In the genomic region with DNA sequence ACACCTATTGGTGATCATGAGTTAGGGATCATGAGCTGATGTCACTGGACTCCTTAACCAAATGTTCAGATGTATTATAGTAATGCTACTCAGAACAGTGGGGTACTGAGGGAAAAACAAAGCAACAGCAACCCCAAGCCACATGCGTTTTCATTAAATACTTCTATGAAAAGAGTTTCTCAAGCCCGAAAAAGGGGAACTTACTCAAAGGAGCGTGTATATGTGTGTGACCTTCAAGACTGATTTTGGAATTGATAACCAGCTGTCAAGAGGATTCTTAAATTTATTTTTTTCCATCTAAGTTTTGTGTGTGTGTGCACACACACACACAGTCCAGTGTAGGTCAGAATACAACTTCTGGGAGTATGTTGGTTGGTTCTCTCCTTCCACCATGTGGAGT, we compare ENCODE assay signal across 26 mouse cellular contexts. TPM values are rescaled to one million over a fixed set of nuclear protein-coding genes. Genes with fewer than 3 reads are reported as not detected.
DNase-seq lines count a peak whose midpoint lies in the region; ATAC-seq and TF ChIP-seq lines count a peak whose summit lies in the region.
"Had no signal": no experiment of that assay in that cellular context is flagged by ENCODE, and none has a peak within 500 bp of the region (broad histone marks: within the 10 kb centered on the region; RNA-seq: fewer than 3 reads in every experiment).

No protein-coding gene starts in this region.

- no peaks in the 10 kb centered on the region for H3K9me3 ChIP-seq in MEL (replicated peaks; ENCODE audit: insufficient read depth, low read length)
- H3K9me3 ChIP-seq: G1E had no signal

- H3K27ac ChIP-seq in MEL (ENCODE audit: control insufficient read depth, low read depth, low read length): peak overlapping the region; percentile 59
- H3K27ac ChIP-seq in heart, adult 2 months: no peak overlapping the region

- intact Hi-C loops in heart, adult 2 months (cut with DNase I): no loop called here

- no peaks in the 10 kb centered on the region for H3K79me2 ChIP-seq in MEL (ENCODE audit: control insufficient read depth, insufficient read depth, low read length, poor library complexity)
- H3K79me2 ChIP-seq in heart, adult 2 months (replicated peaks; ENCODE audit: control insufficient read depth, insufficient read depth, low read length): no peaks in the 10 kb centered on the region

- H3K36me3 ChIP-seq in MEL (ENCODE audit: control insufficient read depth in 1 of 2, insufficient read depth in 2 of 2, low read length in 2 of 2): peaks cover 0 to 51% of the 10 kb centered on the region in 2 experiments; a peak in 2 of 4 replicates
- H3K36me3 ChIP-seq in heart, adult 2 months (ENCODE audit: control insufficient read depth, insufficient read depth, low read length): no peaks in the 10 kb centered on the region
- H3K36me3 ChIP-seq: G1E had no signal

- no peaks in the 10 kb centered on the region for H3K27me3 ChIP-seq in MEL (ENCODE audit: control insufficient read depth in 1 of 2, insufficient read depth in 2 of 2, low read length in 2 of 2)
- no peaks in the 10 kb centered on the region for H3K27me3 ChIP-seq in heart, adult 2 months (ENCODE audit: control insufficient read depth, insufficient read depth, low read length)
- H3K27me3 ChIP-seq: CH12.LX had no signal

- 77% methylated on average over 3 of the region's 3 CpGs for WGBS in heart, adult 2 months

- TF ChIP-seq POLR2A in MEL (IDR thresholded peaks at IDR 0.05; ENCODE audit: control insufficient read depth in 1 of 2, insufficient read depth in 1 of 2, low read depth in 1 of 2, low read length in 2 of 2, poor library complexity in 1 of 2): no peak
- no peak for TF ChIP-seq POLR2A in heart, adult 2 months (IDR thresholded peaks at IDR 0.05; ENCODE audit: insufficient read depth, low read depth, low read length)

- no peak for TF ChIP-seq CTCF in MEL (IDR thresholded peaks at IDR 0.05 in 2 of 3, conservative IDR thresholded peaks at IDR 0.05 in 1 of 3; ENCODE audit: control insufficient read depth in 1 of 3, insufficient read depth in 1 of 3, low read depth in 2 of 3, low read length in 3 of 3, poor library complexity in 1 of 3, severe bottlenecking in 1 of 3)
- no peak for TF ChIP-seq CTCF in heart, adult 2 months (IDR thresholded peaks at IDR 0.05)

- DNase-seq in 416B (ENCODE audit: low read depth) (peak; percentile 80), A20 (ENCODE audit: low read depth, low spot score) (peak; percentile 24), MEL (ENCODE audit: low read depth, low spot score) (peak; percentile 86)
- DNase-seq in layer of hippocampus, adult 9-10 months (ENCODE audit: low spot score): no peak
- DNase-seq in gastrocnemius, postnatal 10 days: no peak
- DNase-seq in layer of hippocampus, postnatal 25 days (ENCODE audit: extremely low spot score in 1 of 2, low spot score in 1 of 2): no peak
- DNase-seq in heart, adult 2 months: no peak
- DNase-seq: adrenal gland, adult 2 months; adrenal gland, adult 8-10 months; adrenal gland, postnatal 10 days; adrenal gland, postnatal 14 days; adrenal gland, postnatal 25 days; adrenal gland, postnatal 36 days; B cell, adult 2 months; cerebellum, adult 11 months; cerebellum, adult 11-12 months; cerebellum, adult 18-20 months; cerebellum, adult 2 months; cerebellum, adult 8-10 months had no signal

- TF ChIP-seq EP300 in MEL (IDR thresholded peaks at IDR 0.05; ENCODE audit: low read depth in 1 of 2, low read length in 2 of 2): peak; percentile 41 to 75; a peak in 3 of 4 replicates
- TF ChIP-seq EP300 in heart, adult 2 months (IDR thresholded peaks at IDR 0.05; ENCODE audit: insufficient read depth, low read depth, low read length): no peak

- no peak for TF ChIP-seq RAD21 in MEL (IDR thresholded peaks at IDR 0.05; ENCODE audit: low read depth, low read length)

- ATAC-seq in common myeloid progenitor, adult 5-6 weeks (replicated peaks; ENCODE audit: low read depth, poor library complexity, severe bottlenecking): 0 out of 2 replicates have a peak, but pooled peaks have one; percentile 45
- ATAC-seq: activated CD4-positive, CD25-positive, alpha-beta regulatory T cell, adult 4 months; CD4-positive, CD25-positive, alpha-beta regulatory T cell, adult 4 months; Patski had no signal

- peak overlapping the region in 1 of 2 experiments; percentile 9; a peak in 1 of 4 replicates for H3K4me3 ChIP-seq in MEL (ENCODE audit: control insufficient read depth in 1 of 2, insufficient read depth in 1 of 2, low read depth in 2 of 2, low read length in 2 of 2)
- no peak overlapping the region for H3K4me3 ChIP-seq in heart, adult 2 months

- H3K4me1 ChIP-seq in MEL (ENCODE audit: control insufficient read depth in 1 of 2, insufficient read depth in 2 of 2, low read length in 2 of 2): peaks cover 41 to 49% of the 10 kb centered on the region in 2 experiments
- H3K4me1 ChIP-seq in heart, adult 2 months (ENCODE audit: control insufficient read depth, insufficient read depth, low read length): no peaks in the 10 kb centered on the region

- peak overlapping the region; percentile 32; the same call in 1 of the 2 replicates for H3K9ac ChIP-seq in MEL (ENCODE audit: control insufficient read depth, low read depth, low read length, poor library complexity, severe bottlenecking)
- H3K9ac ChIP-seq in heart, adult 2 months (ENCODE audit: low read depth, low read length): no peak overlapping the region

TF ChIP-seq in MEL, 35 proteins besides CTCF, POLR2A, EP300 and RAD21:
- peak; percentile 82 for TF ChIP-seq MAX (IDR thresholded peaks at IDR 0.05; ENCODE audit: low read length)
- peak; percentile 74 for TF ChIP-seq ETS1 (IDR thresholded peaks at IDR 0.05; ENCODE audit: low read depth, low read length)
- TF ChIP-seq RCOR1 (IDR thresholded peaks at IDR 0.05; ENCODE audit: low read depth, low read length): 0 out of 2 replicates have a peak, but pooled peaks have one; percentile 45
- 0 out of 2 replicates have a peak, but pooled peaks have one; percentile 8 for TF ChIP-seq USF1 (IDR thresholded peaks at IDR 0.05; ENCODE audit: low read depth, low read length)
- TF ChIP-seq NRF1 (IDR thresholded peaks at IDR 0.05; ENCODE audit: insufficient read depth, low read depth, low read length, poor library complexity, severe bottlenecking): no peak
- TF ChIP-seq MYC (IDR thresholded peaks at IDR 0.05; ENCODE audit: low read depth, low read length): peak; percentile 81; the same call in 1 of the 2 replicates
- TF ChIP-seq MXI1 (IDR thresholded peaks at IDR 0.05; ENCODE audit: low read depth, low read length): peak; percentile 81
- no peak for TF ChIP-seq ELF1 (IDR thresholded peaks at IDR 0.05; ENCODE audit: low read depth, low read length)
- no peak for TF ChIP-seq USF2 (IDR thresholded peaks at IDR 0.05; ENCODE audit: borderline replicate concordance in 1 of 2, insufficient read depth in 1 of 2, low read depth in 1 of 2, low read length in 2 of 2)
- TF ChIP-seq SIN3A (IDR thresholded peaks at IDR 0.05; ENCODE audit: low read length): peak; percentile 81
- peak; percentile 61; the same call in 1 of the 2 replicates for TF ChIP-seq BHLHE40 (IDR thresholded peaks at IDR 0.05; ENCODE audit: borderline replicate concordance, low read depth, low read length)
- peak; percentile 86 for TF ChIP-seq GATA1 (IDR thresholded peaks at IDR 0.05; ENCODE audit: low read depth, low read length)
- TF ChIP-seq ZNF384 (IDR thresholded peaks at IDR 0.05; ENCODE audit: low read depth, low read length): peak; percentile 64

RNA-seq across cellular contexts. Expression of a gene that starts 17.6 kb away (rescaled TPM):
- total RNA-seq in MEL (2012; rRNA removed): 125 and 138 TPM in 2 replicates
- 100 to 1,000 TPM; 119 to 211 TPM for polyA plus RNA-seq in MEL (2012; ENCODE audit: insufficient read depth in 1 of 2, insufficient read length in 2 of 2, low read depth in 1 of 2, low replicate concordance in 2 of 2, missing spikeins in 1 of 2)
- total RNA-seq in common myeloid progenitor, adult 5-6 weeks (2017): 126 and 167 TPM in 2 replicates
- 10 to 100 TPM; 28.5 to 36.2 TPM for total RNA-seq in gastrocnemius, postnatal 10 days (2021)
- total RNA-seq in layer of hippocampus, postnatal 25 days (2021): 10 to 100 TPM; 74.0 to 88.7 TPM
- 10 to 100 TPM; 32.1 to 32.6 TPM for total RNA-seq in heart, adult 2 months (2021)
- 11.9 and 19.6 TPM in 2 replicates for polyA plus RNA-seq in heart, adult 2 months (2012; rRNA removed)

RNA-seq across cellular contexts. Expression of a gene that starts 49.9 kb away (rescaled TPM):
- 0.58 and 0.69 TPM in 2 replicates for total RNA-seq in MEL (2012; rRNA removed)
- polyA plus RNA-seq in MEL (2012; ENCODE audit: insufficient read depth in 1 of 2, insufficient read length in 2 of 2, low read depth in 1 of 2, low replicate concordance in 2 of 2, missing spikeins in 1 of 2): 1 to 10 TPM in 1 of 2 experiments, not detected in 1; 1.6 TPM
- 1.1 TPM in 1 of 2 replicates, not detected in the other for total RNA-seq in common myeloid progenitor, adult 5-6 weeks (2017)
- total RNA-seq in gastrocnemius, postnatal 10 days (2021): 1 to 10 TPM; 1.2 TPM
- total RNA-seq in layer of hippocampus, postnatal 25 days (2021): 10 to 100 TPM in 1 of 2 experiments, 1 to 10 TPM in 1; 6.0 to 10.8 TPM
- under 1 TPM; 0.26 to 0.70 TPM for total RNA-seq in heart, adult 2 months (2021)
- 0.73 and 1.3 TPM in 2 replicates for polyA plus RNA-seq in heart, adult 2 months (2012; rRNA removed)
- total RNA-seq: CH12.LX had no signal
- polyA plus RNA-seq: activated CD4-positive, CD25-positive, alpha-beta regulatory T cell, adult 4 months; C2C12 had no signal

RNA-seq across cellular contexts. Expression of a gene that starts 51.0 kb away (rescaled TPM):
- 61.5 and 67.3 TPM in 2 replicates for total RNA-seq in MEL (2012; rRNA removed)
- 10 to 100 TPM in 1 of 2 experiments, not detected in 1; 93.2 TPM for polyA plus RNA-seq in MEL (2012; ENCODE audit: insufficient read depth in 1 of 2, insufficient read length in 2 of 2, low read depth in 1 of 2, low replicate concordance in 2 of 2, missing spikeins in 1 of 2)
- total RNA-seq in common myeloid progenitor, adult 5-6 weeks (2017): 81.4 and 94.2 TPM in 2 replicates
- total RNA-seq in gastrocnemius, postnatal 10 days (2021): 10 to 100 TPM; 59.8 to 62.8 TPM
- total RNA-seq in layer of hippocampus, postnatal 25 days (2021): 10 to 100 TPM; 69.7 to 82.2 TPM
- total RNA-seq in heart, adult 2 months (2021): 10 to 100 TPM; 50.1 to 52.8 TPM
- polyA plus RNA-seq in heart, adult 2 months (2012; rRNA removed): 51.3 and 95.3 TPM in 2 replicates

Comparison
In these comparisons a context has a peak if more than half of its experiments do, and no peak if none do; other contexts are left out.
1. DNase-seq: peak in 416B (single experiment), A20 (single experiment) and MEL (single experiment); none in layer of hippocampus, adult 9-10 months (single experiment), gastrocnemius, postnatal 10 days (single experiment), layer of hippocampus, postnatal 25 days (0 of 2) and heart, adult 2 months (0 of 2).